Comparison of ENCODE assay signal across 18 mouse cellular contexts in genomic region chr1:109471671-109472070, GRCm38 (mm10).
DNase-seq lines count a peak whose midpoint lies in the region; ATAC-seq and TF ChIP-seq lines count a peak whose summit lies in the region.
"Had no signal": no experiment of that assay in that cellular context is flagged by ENCODE, and none has a peak within 500 bp of the region (broad histone marks: within the 10 kb centered on the region; RNA-seq: fewer than 3 reads in every experiment).

No protein-coding gene starts in this region.

- no peak overlapping the region for H3K4me2 ChIP-seq in forebrain, embryonic 14.5 days (ENCODE audit: low read length)
- H3K4me2 ChIP-seq in forebrain, embryonic 11.5 days (ENCODE audit: low read depth, low read length, severe bottlenecking): no peak overlapping the region
- H3K4me2 ChIP-seq in liver, embryonic 12.5 days: no peak overlapping the region
- H3K4me2 ChIP-seq: heart, embryonic 11.5 days; intestine, embryonic 15.5 days; limb, embryonic 12.5 days had no signal

- WGBS in forebrain, embryonic 14.5 days: 54% methylated on average over 3 of the region's 3 CpGs
- 72% methylated on average over 3 of the region's 3 CpGs for WGBS in forebrain, embryonic 11.5 days
- 39% methylated on average over 3 of the region's 3 CpGs for WGBS in liver, adult 2 months
- WGBS in liver, embryonic 12.5 days (ENCODE audit: insufficient replicate concordance): 45% methylated on average over 3 of the region's 3 CpGs

- peak; percentile 76 for DNase-seq in forebrain, embryonic 14.5 days (ENCODE audit: low spot score)
- DNase-seq in forebrain, embryonic 11.5 days (ENCODE audit: low spot score): no peak
- DNase-seq in liver, adult 2 months (ENCODE audit: extremely low read depth, low read depth, low spot score): peak; percentile 81
- peak; percentile 87 for DNase-seq in cerebellum, adult 11-12 months
- peak; percentile 76 to 84 for DNase-seq in cerebellum, postnatal 25 days
- no peak for DNase-seq in kidney, adult 11 months
- no peak for DNase-seq in Muller cell, postnatal 12 days (ENCODE audit: inconsistent ontology term)
- DNase-seq: adrenal gland, postnatal 14 days; kidney, postnatal 10 days; lung, postnatal 36 days; right cerebral cortex, postnatal 25 days had no signal

- no peak for TF ChIP-seq CTCF in liver, adult 2 months (IDR thresholded peaks at IDR 0.05; ENCODE audit: low read depth, low read length)

- no peak overlapping the region for H3K4me3 ChIP-seq in forebrain, embryonic 14.5 days (ENCODE audit: low read depth, low read length)
- H3K4me3 ChIP-seq in forebrain, embryonic 11.5 days (ENCODE audit: low read depth, low read length): no peak overlapping the region
- no peak overlapping the region for H3K4me3 ChIP-seq in liver, adult 2 months (ENCODE audit: insufficient read depth, low read depth, low read length)
- H3K4me3 ChIP-seq in liver, embryonic 12.5 days: no peak overlapping the region
- H3K4me3 ChIP-seq: intestine, embryonic 15.5 days; layer of hippocampus, adult 2 months; left cerebral cortex, adult 2 months; limb, embryonic 12.5 days had no signal

- H3K9ac ChIP-seq in forebrain, embryonic 14.5 days (ENCODE audit: low read length): no peak overlapping the region
- no peak overlapping the region for H3K9ac ChIP-seq in forebrain, embryonic 11.5 days (ENCODE audit: low read length)
- no peak overlapping the region for H3K9ac ChIP-seq in liver, adult 2 months (ENCODE audit: low read depth, low read length)
- no peak overlapping the region for H3K9ac ChIP-seq in liver, embryonic 12.5 days
- H3K9ac ChIP-seq: intestine, embryonic 15.5 days; limb, embryonic 12.5 days had no signal

- no peak overlapping the region for H3K27ac ChIP-seq in forebrain, embryonic 14.5 days (ENCODE audit: low read depth, low read length)
- H3K27ac ChIP-seq in forebrain, embryonic 11.5 days (ENCODE audit: low read depth, low read length): no peak overlapping the region
- H3K27ac ChIP-seq in liver, adult 2 months (replicated peaks; ENCODE audit: insufficient read depth, low read depth, low read length): no peak overlapping the region
- H3K27ac ChIP-seq in liver, embryonic 12.5 days: no peak overlapping the region
- H3K27ac ChIP-seq: intestine, embryonic 15.5 days; layer of hippocampus, adult 2 months; left cerebral cortex, adult 2 months; limb, embryonic 12.5 days; stomach, postnatal 0 days had no signal

- no peak for TF ChIP-seq POLR2A in liver, adult 2 months (IDR thresholded peaks at IDR 0.05; ENCODE audit: extremely low read depth, insufficient read depth, low read length)

- H3K4me1 ChIP-seq in forebrain, embryonic 14.5 days (ENCODE audit: control insufficient read depth, insufficient read depth, low read length): no peaks in the 10 kb centered on the region
- H3K4me1 ChIP-seq in forebrain, embryonic 11.5 days (replicated peaks; ENCODE audit: control insufficient read depth, insufficient read depth, low read length): no peaks in the 10 kb centered on the region
- no peaks in the 10 kb centered on the region for H3K4me1 ChIP-seq in liver, adult 2 months (ENCODE audit: control insufficient read depth, insufficient read depth, low read length)
- no peaks in the 10 kb centered on the region for H3K4me1 ChIP-seq in liver, embryonic 12.5 days
- H3K4me1 ChIP-seq: intestine, embryonic 15.5 days; limb, embryonic 12.5 days had no signal

- H3K9me3 ChIP-seq in forebrain, embryonic 14.5 days (replicated peaks; ENCODE audit: control insufficient read depth, low read length): no peaks in the 10 kb centered on the region
- H3K9me3 ChIP-seq in forebrain, embryonic 11.5 days (ENCODE audit: control insufficient read depth, low read length): no peaks in the 10 kb centered on the region
- H3K9me3 ChIP-seq in liver, embryonic 12.5 days (replicated peaks): no peaks in the 10 kb centered on the region
- H3K9me3 ChIP-seq: intestine, embryonic 15.5 days; limb, embryonic 12.5 days had no signal

- no peaks in the 10 kb centered on the region for H3K27me3 ChIP-seq in forebrain, embryonic 14.5 days (replicated peaks; ENCODE audit: control insufficient read depth, insufficient read depth, low read length)
- no peaks in the 10 kb centered on the region for H3K27me3 ChIP-seq in forebrain, embryonic 11.5 days (ENCODE audit: control insufficient read depth, insufficient read depth, low read length)
- H3K27me3 ChIP-seq in liver, adult 2 months (ENCODE audit: control insufficient read depth, insufficient read depth, low read length): no peaks in the 10 kb centered on the region
- no peaks in the 10 kb centered on the region for H3K27me3 ChIP-seq in liver, embryonic 12.5 days (replicated peaks)
- H3K27me3 ChIP-seq: intestine, embryonic 15.5 days; limb, embryonic 12.5 days had no signal

- ATAC-seq in forebrain, embryonic 14.5 days: peak; percentile 71; the same call in 1 of the 2 replicates
- ATAC-seq in forebrain, embryonic 11.5 days (replicated peaks; ENCODE audit: low FRiP score): no peak
- ATAC-seq in liver, embryonic 12.5 days: no peak
- ATAC-seq: intestine, embryonic 15.5 days had no signal

- H3K36me3 ChIP-seq in forebrain, embryonic 14.5 days (ENCODE audit: control insufficient read depth, insufficient read depth, low read length): no peaks in the 10 kb centered on the region
- no peaks in the 10 kb centered on the region for H3K36me3 ChIP-seq in forebrain, embryonic 11.5 days (ENCODE audit: control insufficient read depth, insufficient read depth, low read length)
- no peaks in the 10 kb centered on the region for H3K36me3 ChIP-seq in liver, adult 2 months (ENCODE audit: control insufficient read depth, insufficient read depth, low read length)
- no peaks in the 10 kb centered on the region for H3K36me3 ChIP-seq in liver, embryonic 12.5 days
- H3K36me3 ChIP-seq: intestine, embryonic 15.5 days; limb, embryonic 12.5 days had no signal

- no peaks in the 10 kb centered on the region for H3K79me2 ChIP-seq in liver, adult 2 months (ENCODE audit: control insufficient read depth, insufficient read depth, low read length)

Comparison
In these comparisons a context has a peak if more than half of its experiments do, and no peak if none do; other contexts are left out.
1. DNase-seq: peak in forebrain, embryonic 14.5 days (single experiment), liver, adult 2 months (single experiment), cerebellum, adult 11-12 months (single experiment) and cerebellum, postnatal 25 days (2 of 2); none in forebrain, embryonic 11.5 days (single experiment), kidney, adult 11 months (single experiment) and Muller cell, postnatal 12 days (single experiment).